Mouse (Mus musculus) adrenal gland, postnatal 4 days (tissue): ENCODE results near the gene Copz2. TPM values are rescaled to one million over a fixed set of nuclear protein-coding genes. Genes with fewer than 3 reads are reported as not detected.

ENCODE experiments used
- DNase-seq, 2 experiments: peaks; one replicate each; pipeline ENCODE4 v3.0.0; 2021 to 2022; ENCODE audit warnings: low spot score in 2 of 2, mixed read lengths in 2 of 2
- microRNA-seq: library from miRNA; unstranded; fragments of <30 nt; microRNA quantifications from one replicate; pipeline ENCODE4 v1.2.0, GENCODE M21; 2021
- total RNA-seq, 2 experiments: library from RNA; stranded (reverse); gene quantifications; 2 replicates each; pipeline ENCODE4 v1.2.3; 2021

Copz2 gene
- total RNA-seq, 2 experiments from 2014 or later, result 53.2 to 62.5 TPM

- DNase-seq, result no peak
Observed at GRCm38 (mm10) chr11:96902639-96903635, 53.3 kb downstream of the Copz2 start.

- DNase-seq, result no peak
Observed at GRCm38 (mm10) chr11:96906431-96907161, 56.9 kb downstream of the Copz2 start.

- DNase-seq, result no peak
Observed at GRCm38 (mm10) chr11:96908594-96908993, 58.9 kb downstream of the Copz2 start.

GRCm38 (mm10) chr11:96910003-96910402 is 60.3 kb downstream of the Copz2 start:
- DNase-seq, result peak; percentile 30 to 60

Small RNAs within 50 kb of the gene (microRNA-seq; reads per million reads assigned to microRNA genes)
- gene Mir152, result 828 reads per million, percentile 74 among the genes with 10 or more reads in this experiment

Other genes with a start within 250 kb of the Copz2 start
- gene Snx11, start 72.3 kb upstream of the Copz2 start, total RNA-seq, result 10 to 100 TPM; 27.8 TPM
- 100 to 1,000 TPM in 1 of 2 experiments, 10 to 100 TPM in 1; 93.5 to 109 TPM for gene Cbx1, start 60.7 kb upstream of the Copz2 start, total RNA-seq
- gene Nfe2l1, start 19.9 kb upstream of the Copz2 start, total RNA-seq, result 100 to 1,000 TPM; 269 to 272 TPM
- 10 to 100 TPM; 71.6 to 74.7 TPM for gene Cdk5rap3, start 66.6 kb downstream of the Copz2 start, total RNA-seq
- 1 to 10 TPM in 1 of 2 experiments, under 1 TPM in 1; 0.28 to 7.8 TPM for gene Prr15l, start 78.2 kb downstream of the Copz2 start, total RNA-seq
- gene Pnpo, start 94.1 kb downstream of the Copz2 start, total RNA-seq, result 10 to 100 TPM; 27.5 to 35.0 TPM
- 10 to 100 TPM; 23.3 to 26.0 TPM for gene Sp2, start 133.1 kb downstream of the Copz2 start, total RNA-seq
- gene Sp6, start 163.5 kb downstream of the Copz2 start, total RNA-seq, result under 1 TPM; 0.42 TPM
- gene Scrn2, start 180.1 kb downstream of the Copz2 start, total RNA-seq, result 10 to 100 TPM; 28.8 to 29.7 TPM
- gene Lrrc46, start 191.5 kb downstream of the Copz2 start, total RNA-seq, result 1 to 10 TPM in 1 of 2 experiments, under 1 TPM in 1; 0.76 to 1.3 TPM
- gene Mrpl10, start 191.7 kb downstream of the Copz2 start, total RNA-seq, result 100 to 1,000 TPM; 110 to 123 TPM
- 10 to 100 TPM; 20.3 to 21.4 TPM for gene Osbpl7, start 200.8 kb downstream of the Copz2 start, total RNA-seq